Mouse (Mus musculus): Measurements from ENCODE around the gene AF067063.
"Not testable (repeated sequence)": the region's sequence is repeated elsewhere in the genome, so short reads cannot be mapped to it uniquely, and the experiment has no call there.

Gene AF067063

GRCm38 (mm10) chr13:119830116-119830515 lies at the start of gene AF067063:
Gene AF067063 (minus strand): TSS chr13:119830216.
- DNase-seq: not testable (repeated sequence)

- not testable (repeated sequence) for DNase-seq
Measured at GRCm38 (mm10) chr13:119864395-119864999, 34.5 kb upstream of the AF067063 start.

- DNase-seq: not testable (repeated sequence)
Measured at GRCm38 (mm10) chr13:119862399-119862798, 32.4 kb upstream of the AF067063 start.

- peak; percentile 8 for DNase-seq
Measured at GRCm38 (mm10) chr13:119839982-119840381, 10.0 kb upstream of the AF067063 start.

GRCm38 (mm10) chr13:119837719-119838337 lies 7.8 kb upstream of the AF067063 start:
- peak; percentile 36 for DNase-seq

GRCm38 (mm10) chr13:119836324-119836811 lies 6.4 kb upstream of the AF067063 start:
- DNase-seq: peak; percentile 10

GRCm38 (mm10) chr13:119835320-119836056 lies 5.5 kb upstream of the AF067063 start, which contains the start of gene D13Ertd608e:
Gene D13Ertd608e (plus strand): TSS chr13:119836006.
- DNase-seq: peak; percentile 58

- no peak for DNase-seq
Measured at GRCm38 (mm10) chr13:119817579-119818206, 12.3 kb downstream of the AF067063 start.

GRCm38 (mm10) chr13:119816798-119817197 lies 13.2 kb downstream of the AF067063 start:
- no peak for DNase-seq

GRCm38 (mm10) chr13:119810031-119810430 lies 20.0 kb downstream of the AF067063 start:
- DNase-seq: no peak

GRCm38 (mm10) chr13:119808937-119809336 lies 21.1 kb downstream of the AF067063 start:
- no peak for DNase-seq

- no peak for DNase-seq
Measured at GRCm38 (mm10) chr13:119797656-119798055, 32.4 kb downstream of the AF067063 start.

- peak; percentile 7 for DNase-seq
Measured at GRCm38 (mm10) chr13:119792791-119793404, 37.1 kb downstream of the AF067063 start.

GRCm38 (mm10) chr13:119791580-119792135 lies 38.4 kb downstream of the AF067063 start:
- no peak for DNase-seq

- peak; percentile 96 for DNase-seq
Measured at GRCm38 (mm10) chr13:119790761-119791579, 39.0 kb downstream of the AF067063 start, which contains the start of gene Zfp131. Gene Zfp131 (minus strand): TSS chr13:119790889.

GRCm38 (mm10) chr13:119789851-119790717 lies 39.9 kb downstream of the AF067063 start:
- peak; percentile 62 for DNase-seq

- DNase-seq: no peak
Measured at GRCm38 (mm10) chr13:119783581-119783980, 46.4 kb downstream of the AF067063 start.
